8 mouse cellular contexts compared by ENCODE assay signal in the genomic region with DNA sequence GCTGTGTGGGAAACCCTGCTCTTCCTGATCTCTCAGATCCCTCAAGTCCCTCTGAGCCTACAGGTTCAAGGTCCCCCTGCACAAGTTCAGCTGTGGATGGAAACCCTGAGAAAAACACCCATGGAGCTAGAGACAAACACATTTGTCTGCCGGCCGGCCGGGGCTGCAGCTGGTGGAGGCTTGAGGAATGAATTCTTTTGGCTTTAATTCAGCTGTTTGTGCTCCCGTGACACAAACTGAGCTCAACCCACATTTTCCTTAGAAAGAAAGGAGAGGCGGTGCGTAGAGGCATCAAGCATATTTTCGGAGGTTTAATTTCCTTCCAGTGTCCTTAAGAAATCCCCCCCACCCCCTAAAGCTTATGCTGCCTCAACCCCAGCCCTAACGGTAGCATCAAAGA.
DNase-seq lines count a peak whose midpoint lies in the region; ATAC-seq lines count a peak whose summit lies in the region.

No protein-coding gene starts in this region.

- no peaks in the 10 kb centered on the region for H3K9me3 ChIP-seq in forebrain, embryonic 13.5 days (replicated peaks)
- H3K9me3 ChIP-seq in limb, embryonic 10.5 days (replicated peaks) = no peaks in the 10 kb centered on the region
- no peaks in the 10 kb centered on the region for H3K9me3 ChIP-seq in midbrain, embryonic 14.5 days (ENCODE audit: control insufficient read depth, low read length)

- WGBS in forebrain, embryonic 13.5 days = 4% methylated on average over 8 of the region's 8 CpGs
- WGBS in limb, embryonic 10.5 days = 12% methylated on average over 8 of the region's 8 CpGs
- 7% methylated on average over 8 of the region's 8 CpGs for WGBS in midbrain, embryonic 14.5 days

- H3K4me1 ChIP-seq in forebrain, embryonic 13.5 days = peaks cover 24% of the 10 kb centered on the region
- peaks cover 49% of the 10 kb centered on the region for H3K4me1 ChIP-seq in limb, embryonic 10.5 days
- H3K4me1 ChIP-seq in midbrain, embryonic 14.5 days (ENCODE audit: control insufficient read depth, insufficient read depth, low read length) = peaks cover 16% of the 10 kb centered on the region

- no peak overlapping the region for H3K9ac ChIP-seq in forebrain, embryonic 13.5 days
- H3K9ac ChIP-seq in midbrain, embryonic 14.5 days (replicated peaks; ENCODE audit: low read length) = peak overlapping the region; percentile 43; the same call in 1 of the 2 replicates

- DNase-seq in ovary, adult 18-20 months (ENCODE audit: low spot score) = peak; percentile 52
- DNase-seq in ovary, postnatal 14 days (ENCODE audit: low spot score) = no peak
- peak; percentile 56 for DNase-seq in heart, postnatal 4 days
- peak; percentile 49 for DNase-seq in limb, embryonic 10.5 days (ENCODE audit: low spot score)
- peak; percentile 64 for DNase-seq in midbrain, embryonic 14.5 days
- DNase-seq in thymus, postnatal 25 days = no peak
- no peak for DNase-seq in cerebellum, postnatal 36 days

- H3K4me2 ChIP-seq in forebrain, embryonic 13.5 days = peak overlapping the region; percentile 34
- H3K4me2 ChIP-seq in midbrain, embryonic 14.5 days (ENCODE audit: low read length) = peak overlapping the region; percentile 82

- no peak for ATAC-seq in forebrain, embryonic 13.5 days
- ATAC-seq in midbrain, embryonic 14.5 days (ENCODE audit: low FRiP score, low TSS enrichment) = no peak

- H3K27me3 ChIP-seq in forebrain, embryonic 13.5 days = peaks cover 19% of the 10 kb centered on the region
- H3K27me3 ChIP-seq in limb, embryonic 10.5 days (ENCODE audit: low read depth, poor library complexity, severe bottlenecking) = peaks cover 12% of the 10 kb centered on the region
- H3K27me3 ChIP-seq in midbrain, embryonic 14.5 days (ENCODE audit: control insufficient read depth, insufficient read depth, low read length) = no peaks in the 10 kb centered on the region

- peak overlapping the region; percentile 7; the same call in 1 of the 2 replicates for H3K27ac ChIP-seq in forebrain, embryonic 13.5 days
- H3K27ac ChIP-seq in limb, embryonic 10.5 days = peak overlapping the region; percentile 17; the same call in 1 of the 2 replicates
- H3K27ac ChIP-seq in midbrain, embryonic 14.5 days (replicated peaks; ENCODE audit: low read depth, low read length) = peak overlapping the region; percentile 64

- no peak overlapping the region for H3K4me3 ChIP-seq in forebrain, embryonic 13.5 days
- H3K4me3 ChIP-seq in limb, embryonic 10.5 days = 0 out of 2 replicates have a peak overlapping the region, but pooled peaks have one; percentile 71
- peak overlapping the region; percentile 8; the same call in 1 of the 2 replicates for H3K4me3 ChIP-seq in midbrain, embryonic 14.5 days (replicated peaks; ENCODE audit: low read depth, low read length)

- no peaks in the 10 kb centered on the region for H3K36me3 ChIP-seq in forebrain, embryonic 13.5 days (ENCODE audit: poor library complexity, severe bottlenecking)
- H3K36me3 ChIP-seq in limb, embryonic 10.5 days = no peaks in the 10 kb centered on the region
- H3K36me3 ChIP-seq in midbrain, embryonic 14.5 days (ENCODE audit: control insufficient read depth, insufficient read depth, low read length) = no peaks in the 10 kb centered on the region

Comparison
In these comparisons a context has a peak if more than half of its experiments do, and no peak if none do; other contexts are left out.
1. DNase-seq: peak in ovary, adult 18-20 months (single experiment), heart, postnatal 4 days (single experiment), limb, embryonic 10.5 days (single experiment) and midbrain, embryonic 14.5 days (single experiment); none in ovary, postnatal 14 days (single experiment), thymus, postnatal 25 days (single experiment) and cerebellum, postnatal 36 days (0 of 2).
2. H3K27ac ChIP-seq: peak in every context shown above with its lines; median percentile 64 in midbrain, embryonic 14.5 days; 17 in limb, embryonic 10.5 days; 7 in forebrain, embryonic 13.5 days.